Mouse (Mus musculus) brain, embryonic 18.5 days (tissue): ENCODE results near the gene Macrod1.

ENCODE experiments used
- DNase-seq: peaks from one replicate; pipeline ENCODE4 v3.0.0-alpha.2; 2012; ENCODE audit warnings: low read depth, low spot score

The Macrod1 gene

DNA sequence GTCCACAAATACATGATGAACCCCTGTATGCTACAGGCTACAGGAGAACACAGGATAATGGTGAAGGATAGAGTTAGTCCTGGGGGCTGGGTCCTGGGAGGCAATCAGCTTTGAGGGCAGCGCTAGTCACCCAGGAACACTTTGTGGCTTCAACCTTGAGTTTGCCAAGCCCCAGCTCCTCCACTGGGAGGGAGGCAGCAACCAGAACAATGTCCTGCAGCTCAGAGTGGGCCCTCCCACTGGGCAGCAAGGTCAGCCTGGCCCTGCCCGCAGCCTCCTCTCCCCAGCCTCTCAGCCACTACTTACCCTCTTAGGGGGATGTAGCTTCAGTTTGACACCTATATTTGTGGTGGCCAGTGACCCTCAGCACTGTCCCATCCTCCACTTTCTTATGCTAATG lies 111.8 kb downstream of the Macrod1 start:
- no peak for DNase-seq

DNA sequence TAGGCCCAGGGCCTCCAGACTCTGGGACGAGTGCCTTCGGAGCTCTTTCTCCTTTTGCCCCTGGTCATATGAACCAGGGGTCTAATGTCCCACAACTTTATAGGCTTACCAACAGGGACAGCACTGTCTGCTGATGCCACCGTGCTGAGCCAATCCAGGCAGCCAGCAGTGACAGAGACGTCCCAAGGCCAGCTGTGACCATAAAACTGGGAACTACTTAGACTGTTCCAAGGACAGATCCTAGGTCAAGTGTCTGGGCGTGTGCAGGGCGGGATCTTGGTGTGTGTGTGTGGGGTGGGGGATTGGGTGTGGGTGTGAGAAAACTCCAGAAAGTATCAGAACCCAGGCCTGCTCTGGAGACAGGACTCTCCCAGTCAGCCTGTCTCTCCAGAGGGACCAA lies 114.3 kb downstream of the Macrod1 start:
- DNase-seq = no peak

DNA sequence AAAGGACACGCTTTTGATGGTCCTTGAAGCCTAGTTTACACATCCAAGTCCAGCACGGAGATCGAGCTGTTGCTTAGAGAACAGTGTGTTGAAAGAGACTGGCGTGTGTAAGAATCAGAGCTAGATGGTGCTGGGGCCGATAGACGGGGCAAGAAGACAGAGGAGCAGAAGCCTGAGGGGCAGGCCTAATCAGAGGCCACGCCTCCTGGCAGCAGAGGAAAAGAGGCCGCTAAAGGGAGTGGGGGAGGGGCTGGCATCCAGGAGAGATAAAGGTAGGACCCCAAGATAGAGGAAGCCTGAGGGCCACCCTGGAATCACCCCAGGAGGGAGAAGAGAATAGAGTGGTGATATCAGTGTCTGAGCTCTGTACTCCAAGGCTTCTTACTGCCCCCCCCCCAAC lies 114.8 kb downstream of the Macrod1 start:
- DNase-seq = no peak

DNA sequence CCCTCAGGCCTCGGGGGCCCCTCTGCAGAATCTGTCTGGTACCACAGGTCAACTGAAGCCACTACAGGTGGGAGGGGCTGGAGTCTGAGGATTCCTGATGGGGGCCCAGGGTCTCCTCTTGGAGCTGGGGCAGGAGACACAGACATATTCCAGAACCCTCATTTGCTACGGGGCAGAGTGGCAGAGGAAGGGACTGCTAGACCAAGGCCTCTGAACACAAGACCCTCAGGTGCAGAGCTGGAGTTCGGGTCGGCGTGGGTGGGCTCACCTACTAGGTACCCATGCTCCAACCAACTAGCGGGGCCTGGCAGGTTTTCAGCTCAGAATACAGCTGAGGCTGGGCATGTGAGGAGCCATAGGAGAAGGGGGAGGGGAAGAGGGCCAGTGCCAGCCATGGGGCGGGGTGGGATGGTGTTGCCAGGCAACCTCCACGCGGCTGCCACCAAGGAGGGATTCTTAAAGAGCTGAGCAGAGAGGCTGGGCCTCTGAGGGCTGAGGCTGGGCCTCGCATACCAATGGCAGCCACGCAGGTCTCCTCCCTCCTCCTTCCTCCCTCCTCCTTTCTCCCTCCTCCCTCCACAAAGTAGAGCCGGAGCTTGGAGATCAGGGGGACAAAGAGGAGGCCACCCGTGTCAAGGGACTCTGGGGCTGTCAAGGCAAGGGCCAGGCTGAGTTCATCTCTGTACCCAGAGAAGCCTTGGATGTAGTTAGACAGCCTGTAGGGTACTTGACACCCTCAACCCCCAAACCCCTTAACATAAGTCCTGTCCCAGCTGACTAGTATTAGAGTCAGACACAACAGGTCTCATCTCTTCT lies 115.6 kb downstream of the Macrod1 start:
- DNase-seq = peak; percentile 67

DNA sequence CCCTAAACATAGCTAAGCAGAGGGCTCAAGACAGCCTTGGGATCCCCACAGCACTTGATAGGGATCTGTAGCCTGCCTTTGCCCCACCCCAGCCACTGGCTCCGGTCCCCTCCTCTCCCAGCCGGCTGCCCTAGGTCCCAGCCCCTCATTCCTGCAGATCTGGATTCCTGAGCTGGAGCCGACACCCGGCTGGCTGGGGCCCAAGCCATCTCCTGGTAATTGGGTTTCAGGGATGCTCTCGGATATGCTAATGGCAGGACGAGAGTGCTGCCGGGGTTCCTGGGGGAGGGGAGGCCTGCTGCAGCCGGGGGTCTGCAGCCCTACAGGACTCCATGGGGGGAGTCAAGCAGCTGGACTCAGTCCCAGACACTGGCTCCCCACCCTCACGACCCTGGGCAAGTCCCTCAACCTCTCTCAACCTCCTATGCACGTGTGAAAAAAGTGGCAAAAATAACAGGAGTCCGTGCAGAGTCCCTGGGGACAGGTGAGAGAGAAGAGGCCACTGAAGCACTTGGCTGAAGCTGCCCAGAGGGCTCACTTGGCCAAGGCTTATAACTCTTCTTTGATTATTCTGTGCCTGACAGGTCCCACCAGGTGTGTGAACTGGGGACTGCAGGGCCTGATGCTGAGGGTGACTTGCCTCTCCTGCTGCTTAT lies 119.6 kb downstream of the Macrod1 start:
- DNase-seq = no peak

DNA sequence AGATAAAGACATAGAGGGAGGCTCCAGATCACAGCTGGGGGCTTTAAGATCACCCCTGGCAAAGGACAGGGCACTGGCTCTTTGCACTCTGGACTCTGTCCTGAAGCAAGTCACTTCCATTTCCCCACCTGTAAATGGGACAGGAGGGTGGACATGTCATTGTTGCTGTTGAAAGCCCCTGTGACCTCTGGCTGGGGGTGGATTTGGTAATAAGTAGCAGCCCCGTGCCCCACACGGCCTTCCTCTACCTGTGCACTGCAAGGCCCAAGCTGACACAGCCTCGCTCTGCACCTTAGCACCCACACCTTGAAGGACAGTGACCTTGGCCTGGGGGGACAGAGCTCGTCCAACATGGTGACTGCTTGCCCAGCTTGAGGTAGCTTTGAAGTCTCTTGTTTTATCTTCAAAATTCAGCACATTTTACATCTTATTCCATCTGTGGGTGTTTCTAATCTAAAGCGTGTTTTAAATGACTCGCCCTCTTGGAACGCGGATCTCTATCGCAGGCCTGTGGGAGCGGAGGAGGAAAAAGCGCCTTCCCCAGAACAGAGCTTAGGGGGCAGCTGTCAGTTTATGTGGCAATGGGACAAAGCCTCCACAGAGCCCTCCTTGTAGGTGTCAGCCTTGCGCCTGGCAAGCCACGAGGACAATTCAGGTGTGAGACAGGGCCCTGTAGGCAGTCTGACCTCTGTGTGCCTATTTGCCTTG lies 121.3 kb downstream of the Macrod1 start:
- no peak for DNase-seq

DNA sequence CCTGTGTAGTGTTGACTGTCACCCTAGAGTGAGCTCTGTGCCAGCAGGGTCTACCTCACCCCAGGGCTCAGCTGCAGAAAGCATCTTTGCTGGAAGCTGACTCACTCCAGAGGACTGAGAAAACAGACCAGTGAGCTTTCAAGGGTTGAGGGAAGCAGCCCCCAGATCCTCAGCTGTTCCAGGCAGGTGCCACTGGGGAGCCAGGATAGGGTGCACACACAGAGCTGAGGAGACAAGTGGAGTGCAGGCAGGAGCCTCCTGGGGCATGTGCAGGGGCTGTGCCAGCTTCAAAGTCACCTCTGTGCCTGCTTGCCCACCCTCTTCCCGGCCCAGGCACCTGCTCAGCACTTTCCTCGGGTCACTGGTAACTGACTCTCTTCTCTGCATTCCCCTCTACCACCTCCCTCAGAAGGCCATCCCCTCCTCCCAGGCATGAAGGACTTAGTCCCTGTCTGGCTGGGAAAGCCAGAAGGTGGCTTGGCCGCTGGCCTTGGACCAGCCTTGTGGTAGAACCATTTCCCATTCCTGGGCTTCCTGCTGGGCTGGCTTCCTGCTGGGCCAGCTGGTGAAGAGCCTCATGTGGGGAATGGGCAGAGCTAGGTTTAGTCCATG lies 122.3 kb downstream of the Macrod1 start:
- no peak for DNase-seq

DNA sequence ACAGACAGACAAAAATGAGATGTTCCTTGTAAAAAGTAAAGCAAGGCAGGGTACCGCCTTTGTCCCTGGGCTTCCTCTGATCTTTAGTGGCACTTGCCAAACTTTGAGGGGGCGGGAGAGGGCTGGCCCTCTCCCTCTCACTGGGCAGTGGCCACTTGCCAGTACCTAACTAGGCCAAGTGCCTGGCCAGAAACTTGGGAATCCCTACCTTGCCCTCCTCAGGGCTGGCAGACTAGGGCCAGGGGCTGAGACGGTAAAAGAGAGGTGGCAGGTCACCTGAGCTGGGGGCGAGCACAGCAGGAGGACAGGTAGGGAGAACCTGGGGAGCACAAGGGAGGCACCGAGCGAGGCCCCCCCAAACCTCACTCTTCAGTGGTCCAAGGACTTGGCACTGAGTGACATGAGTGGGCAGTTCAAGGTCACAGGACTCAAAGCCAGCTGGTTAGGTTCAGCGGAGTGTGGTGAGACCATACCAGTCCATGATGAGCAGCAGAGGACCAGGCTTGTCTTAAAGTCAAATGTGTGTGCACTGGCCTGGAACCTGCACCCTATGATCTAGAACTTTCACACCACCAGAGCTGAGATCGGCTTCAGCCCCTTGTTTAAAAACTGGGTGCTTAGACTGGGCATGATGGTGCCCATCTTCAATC lies 124.3 kb downstream of the Macrod1 start:
- no peak for DNase-seq

DNA sequence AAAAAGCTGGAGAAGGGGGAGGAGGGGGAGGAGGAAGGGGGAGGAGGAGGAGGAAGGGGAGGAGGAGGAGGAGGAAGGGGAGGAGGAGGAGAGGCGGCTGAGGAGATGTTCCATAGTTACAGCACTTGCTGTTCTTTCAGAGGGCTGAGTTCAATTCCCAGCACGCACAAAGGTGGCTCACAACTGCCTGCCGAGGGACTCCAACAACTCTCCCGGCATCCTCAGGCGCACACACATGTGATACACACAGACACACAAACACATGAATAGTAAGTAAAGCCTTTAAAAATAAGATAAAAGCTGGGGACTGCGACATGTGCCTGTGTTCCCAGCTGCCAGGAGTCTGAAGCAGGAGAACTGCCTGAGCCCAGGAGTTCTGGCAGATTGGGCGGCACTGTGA lies 124.9 kb downstream of the Macrod1 start:
- no peak for DNase-seq

DNA sequence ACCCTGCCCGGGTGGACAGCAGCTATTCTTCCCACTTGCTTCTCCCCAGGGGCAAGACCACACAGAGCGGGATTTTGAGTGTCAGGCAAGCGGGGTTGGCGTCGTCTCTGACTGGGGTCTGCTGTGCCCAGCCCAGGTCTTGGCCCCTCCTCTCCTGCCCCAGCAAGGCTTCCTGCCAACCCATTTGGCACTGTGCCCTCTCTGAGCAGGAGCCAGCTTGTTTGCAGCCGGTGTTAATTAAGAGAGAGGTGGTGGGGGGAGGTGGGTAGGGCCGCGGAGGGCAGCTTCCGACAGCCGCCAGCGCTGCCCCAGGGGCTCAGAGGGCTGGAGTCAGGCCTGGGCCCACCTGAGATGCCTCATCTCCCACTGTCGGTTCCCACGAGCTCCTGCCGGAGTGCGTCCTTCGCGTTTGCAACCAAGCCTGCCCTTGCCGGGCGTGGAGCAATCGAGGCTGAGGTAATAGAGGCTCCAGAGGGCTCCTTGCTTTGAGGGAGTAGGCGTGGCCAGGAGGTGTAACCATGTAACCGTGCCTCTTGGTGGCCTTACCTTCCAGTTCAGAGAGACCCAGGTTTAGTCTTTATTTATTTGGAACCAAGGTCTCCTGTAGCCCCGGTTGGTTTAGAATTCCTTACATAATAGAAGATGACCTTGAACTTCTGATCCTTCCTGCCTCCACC lies 125.8 kb downstream of the Macrod1 start:
- peak; percentile 63 for DNase-seq

DNA sequence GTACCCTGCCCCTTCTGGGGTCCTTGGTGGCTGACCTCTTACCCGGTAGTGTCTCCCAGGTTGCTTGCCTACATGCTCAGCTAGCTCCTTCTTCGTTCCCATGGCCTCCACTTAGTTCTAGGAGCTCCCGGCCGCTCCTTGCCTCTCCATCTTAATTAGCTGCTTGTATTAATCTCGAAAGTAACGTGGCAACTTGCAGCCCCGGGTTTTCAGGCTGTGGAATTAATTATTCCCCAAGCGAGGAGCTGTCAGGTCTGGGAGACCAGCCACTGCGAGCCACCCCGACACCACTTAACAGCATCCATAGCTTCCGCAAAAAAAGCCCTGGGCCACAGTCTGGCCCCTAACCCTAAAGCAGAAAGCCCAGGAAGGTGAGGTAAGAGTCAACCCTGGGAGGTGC lies 126.8 kb downstream of the Macrod1 start:
- DNase-seq = no peak

DNA sequence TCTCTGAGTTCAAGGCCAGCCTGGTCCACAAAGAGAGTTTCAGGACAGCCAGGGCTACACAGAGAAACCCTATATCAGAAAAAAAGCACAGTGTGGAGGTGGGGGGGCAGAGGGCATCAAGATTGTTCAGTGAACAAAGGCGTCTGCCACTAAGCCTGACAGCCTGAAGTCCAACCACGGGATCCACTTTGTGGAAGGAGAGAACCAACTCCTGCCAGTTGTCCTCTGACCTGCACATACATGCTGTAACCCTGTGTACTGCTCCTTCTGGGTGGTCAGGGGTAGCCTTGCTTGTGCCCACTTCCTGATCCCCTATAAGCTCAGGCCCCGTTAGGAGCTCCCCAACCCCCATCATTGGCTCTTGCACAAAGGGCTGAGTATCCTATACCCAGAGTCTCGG lies 128.4 kb downstream of the Macrod1 start:
- DNase-seq = no peak

DNA sequence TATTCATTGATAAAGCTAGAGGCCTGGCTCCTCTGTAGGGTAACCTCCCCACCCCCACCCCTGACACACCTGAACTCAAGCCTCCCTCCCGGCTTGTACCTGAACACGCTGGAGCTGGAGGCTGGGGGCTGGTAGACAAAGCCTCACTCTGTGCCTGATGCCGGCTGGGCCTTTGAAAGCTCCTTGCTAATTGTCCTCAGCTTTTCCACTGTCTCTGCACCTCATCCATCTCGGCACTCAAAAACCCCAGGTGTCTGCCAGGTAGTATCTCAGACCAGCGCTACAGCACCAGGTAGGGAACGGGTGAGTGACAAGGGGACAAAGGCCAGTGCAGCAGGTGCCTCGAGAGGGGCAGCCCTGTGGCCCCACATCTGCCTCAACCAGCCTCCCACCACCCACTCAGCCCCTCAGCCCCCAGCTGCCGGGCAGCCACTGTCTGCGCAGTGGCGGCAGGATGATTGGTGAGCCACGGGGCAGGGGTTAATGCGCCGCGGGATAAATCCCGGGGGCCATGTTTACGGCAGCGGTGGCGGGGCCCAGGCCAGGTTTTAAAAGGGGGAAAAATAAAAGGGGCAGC lies 129.2 kb downstream of the Macrod1 start:
- DNase-seq = no peak

DNA sequence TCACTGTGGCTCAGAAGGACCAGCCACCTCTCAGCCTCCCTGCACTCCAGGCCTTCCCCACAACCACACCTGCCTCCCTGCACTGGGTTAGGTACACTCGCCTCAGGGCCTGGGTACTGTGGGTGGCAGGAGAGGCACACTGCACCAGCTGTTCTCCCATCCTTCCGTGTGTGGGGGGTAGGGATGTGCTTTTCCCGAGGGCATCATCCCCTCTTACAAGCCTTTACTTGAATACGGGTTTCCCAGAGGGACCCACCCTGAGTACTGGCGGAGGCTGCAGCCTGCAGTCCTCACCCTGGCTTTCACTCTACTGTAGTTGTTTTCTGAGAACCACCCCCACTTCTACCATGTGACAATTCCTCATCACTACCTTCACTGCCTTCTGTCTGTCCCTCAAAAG lies 130.5 kb downstream of the Macrod1 start:
- DNase-seq = no peak

DNA sequence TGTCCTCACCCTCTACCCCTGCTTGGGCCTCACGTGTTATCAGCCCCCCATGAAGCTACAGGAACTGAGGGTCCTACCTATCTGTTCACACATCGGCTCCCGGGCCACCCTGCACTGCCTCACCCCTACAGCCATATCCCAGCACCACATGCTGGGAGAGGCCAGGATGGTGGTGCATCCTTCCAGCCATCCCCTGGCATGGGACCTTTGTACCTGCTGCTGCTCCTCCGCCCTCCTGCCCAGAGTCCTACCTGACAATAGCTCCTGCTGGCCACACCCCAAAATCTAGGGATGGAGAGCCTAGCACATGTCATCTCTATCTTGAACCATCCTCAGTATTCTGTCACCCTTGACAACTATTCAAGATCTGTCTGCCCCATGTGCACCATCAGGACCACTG lies 132.4 kb downstream of the Macrod1 start:
- no peak for DNase-seq

DNA sequence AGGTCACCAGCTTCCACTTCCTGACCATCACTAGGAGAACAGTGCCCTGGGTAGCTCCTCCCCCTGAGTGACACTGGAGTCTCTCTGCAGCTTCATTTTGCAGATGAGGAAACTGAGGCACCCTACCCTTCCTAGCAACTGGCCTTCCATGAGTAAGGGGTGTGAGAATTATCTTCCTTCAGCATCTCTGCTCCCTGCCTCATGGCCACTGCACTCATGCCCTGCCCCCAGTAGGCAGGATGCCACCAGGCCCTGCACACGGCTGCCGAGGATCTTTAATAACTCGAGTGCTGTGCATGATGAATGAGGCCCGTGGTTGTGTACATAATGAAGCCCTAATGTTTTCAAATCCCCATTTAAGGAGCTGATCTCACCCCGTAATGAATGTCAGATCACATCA lies 134.4 kb downstream of the Macrod1 start:
- DNase-seq = no peak

DNA sequence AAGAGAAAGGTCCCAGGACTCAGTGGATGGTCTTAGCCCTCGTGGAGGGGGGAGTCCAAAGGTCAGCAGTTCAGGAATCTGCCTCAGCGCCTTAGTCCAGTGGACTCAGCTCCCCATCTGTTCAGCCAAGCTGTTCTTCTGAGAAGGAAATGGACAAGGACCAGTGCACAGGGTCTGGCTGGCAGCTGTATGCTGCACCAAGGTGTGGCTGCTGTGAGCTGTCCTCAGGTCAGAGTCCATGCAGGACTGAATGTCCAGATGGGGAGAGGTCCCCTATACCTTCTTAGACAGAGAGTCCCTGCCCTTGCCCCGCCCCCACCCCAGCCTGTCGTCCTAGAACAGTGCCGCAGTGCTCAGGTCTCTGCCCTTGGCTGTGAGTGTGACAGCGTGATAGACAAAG lies 135.0 kb downstream of the Macrod1 start:
- no peak for DNase-seq

DNA sequence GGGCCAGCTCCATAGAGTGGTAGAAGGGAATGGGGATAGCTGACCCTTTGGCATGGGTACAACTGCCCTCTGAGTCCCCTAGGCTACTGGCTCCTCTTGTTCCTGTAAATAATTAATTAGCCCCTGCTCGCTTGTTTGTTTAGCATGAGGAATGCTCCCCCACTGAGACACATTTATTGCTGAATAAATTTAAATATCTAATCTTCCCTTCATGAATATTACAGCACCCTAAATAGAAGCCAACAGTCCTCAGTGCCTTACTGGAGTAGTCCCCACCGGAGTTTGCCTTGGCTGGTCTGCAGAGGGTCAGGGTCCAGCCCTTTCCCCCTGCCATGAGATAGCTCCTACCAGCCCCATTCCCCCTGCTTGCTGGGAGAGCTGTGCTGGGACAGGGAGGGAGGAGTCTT lies 136.0 kb downstream of the Macrod1 start:
- DNase-seq = no peak

DNA sequence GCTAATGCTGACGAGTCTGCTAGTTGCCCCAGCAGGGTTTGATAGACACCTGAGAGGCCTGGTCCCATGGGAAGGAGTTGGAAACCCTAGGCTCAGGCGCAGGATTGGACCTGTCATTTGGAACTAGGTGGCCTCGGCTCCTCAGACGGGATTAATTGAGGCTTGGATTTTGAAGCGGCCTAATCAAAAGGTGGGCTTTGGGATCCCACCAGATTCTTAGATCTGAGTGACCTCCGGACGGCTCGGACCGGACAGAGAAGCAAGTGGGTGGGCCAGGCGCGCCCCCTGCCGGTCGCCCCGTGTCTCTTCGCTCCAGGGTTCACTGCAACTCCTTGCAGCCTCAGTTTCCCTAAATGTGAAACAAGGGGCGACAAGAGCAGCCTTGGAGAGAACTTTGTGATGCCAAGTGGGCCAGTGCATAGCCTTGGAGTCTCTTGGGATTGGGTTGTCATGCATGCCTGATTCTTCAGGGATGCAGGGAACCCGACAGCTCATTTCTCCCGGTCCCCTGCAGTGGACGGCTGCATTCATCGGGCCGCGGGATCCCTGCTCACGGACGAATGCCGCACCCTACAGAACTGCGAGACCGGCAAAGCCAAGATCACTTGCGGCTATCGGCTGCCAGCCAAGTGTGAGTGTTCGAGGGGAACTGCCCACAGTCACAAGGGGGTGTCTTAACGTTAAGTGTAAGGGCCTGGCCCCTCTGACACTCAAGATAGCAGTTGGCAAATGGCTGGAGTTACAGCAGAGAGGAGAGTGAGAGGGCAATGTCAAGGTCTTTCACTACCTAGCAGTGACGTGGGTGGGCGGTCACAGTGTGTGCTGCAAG lies 139.5 kb downstream of the Macrod1 start:
- DNase-seq = no peak

DNA sequence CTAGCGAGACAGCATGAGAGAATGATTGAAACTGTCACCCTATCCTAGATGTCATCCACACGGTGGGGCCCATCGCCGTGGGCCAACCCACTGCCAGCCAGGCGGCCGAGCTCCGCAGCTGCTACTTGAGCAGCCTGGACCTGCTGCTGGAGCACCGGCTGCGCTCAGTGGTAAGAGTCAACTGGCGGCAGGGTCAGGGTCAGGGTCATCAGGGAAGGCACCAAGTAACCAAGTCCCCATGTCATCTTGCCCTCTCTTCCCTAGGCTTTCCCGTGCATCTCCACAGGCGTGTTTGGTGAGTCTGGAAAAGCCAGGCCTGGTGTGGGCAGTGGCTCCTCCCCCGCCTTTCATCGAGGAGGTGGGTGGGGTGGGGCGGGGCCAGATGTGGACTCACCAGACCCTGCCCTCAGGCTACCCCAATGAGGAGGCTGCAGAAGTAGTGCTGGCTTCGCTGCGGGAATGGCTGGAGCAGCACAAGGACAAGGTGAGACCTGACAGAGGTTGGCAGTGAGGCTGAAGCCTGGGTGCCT lies 140.2 kb downstream of the Macrod1 start:
- no peak for DNase-seq
